Mouse (Mus musculus) heart, embryonic 13.5 days (tissue): ENCODE data around the gene Amot. TPM values are rescaled to one million over a fixed set of nuclear protein-coding genes. Genes with fewer than 3 reads are reported as not detected.

ENCODE experiments used
- ATAC-seq: fragments of 200-750 bp; cut with Nextera tagmentation; 2 replicates; pipeline ENCODE4 v1.8.0; 2017; ENCODE audit warnings: moderate TSS enrichment; ENCODE audit not compliant: insufficient number of reproducible peaks, low FRiP score, low TSS enrichment; ENCODE audit errors: extremely low read depth
- H3K27ac ChIP-seq: fragments of 300-500 bp; sonication (generic); replicated peaks from 2 replicates; pipeline ENCODE4 v1.5.1; 2015; ENCODE audit warnings: moderate library complexity, mild to moderate bottlenecking, inconsistent platforms
- H3K27me3 ChIP-seq: fragments of 300-500 bp; sonication (generic); replicated peaks from 2 replicates; pipeline ENCODE4 v1.6.1; 2015; ENCODE audit warnings: mild to moderate bottlenecking, inconsistent platforms
- H3K36me3 ChIP-seq: fragments of 300-500 bp; sonication (generic); 2 replicates; pipeline ENCODE4 v1.6.1; 2015; ENCODE audit warnings: mild to moderate bottlenecking, inconsistent platforms
- H3K4me1 ChIP-seq: fragments of 300-500 bp; sonication (generic); 2 replicates; pipeline ENCODE4 v1.6.1; 2015; ENCODE audit warnings: inconsistent platforms
- H3K4me2 ChIP-seq: fragments of 300-500 bp; sonication (generic); 2 replicates; pipeline ENCODE4 v1.6.1; 2015; ENCODE audit warnings: inconsistent platforms, mild to moderate bottlenecking, moderate library complexity
- H3K4me3 ChIP-seq: fragments of 300-500 bp; sonication (generic); 2 replicates; pipeline ENCODE4 v1.5.1; 2015; ENCODE audit warnings: moderate library complexity, mild to moderate bottlenecking, inconsistent platforms
- H3K9ac ChIP-seq: fragments of 300-500 bp; sonication (generic); 2 replicates; pipeline ENCODE4 v1.6.1; 2015; ENCODE audit warnings: inconsistent platforms, mild to moderate bottlenecking, moderate library complexity
- H3K9me3 ChIP-seq: fragments of 300-500 bp; sonication (generic); 2 replicates; pipeline ENCODE4 v1.6.1; 2016; ENCODE audit warnings: inconsistent platforms
- WGBS: fragments of 180-500 bp; shearing (Covaris S2); methylation state at CpG from one replicate; pipeline ENCODE4 v1.1.7; 2015; ENCODE audit warnings: mixed read lengths; 5-methylcytosine and 5-hydroxymethylcytosine counted together
- polyA plus RNA-seq: library from polyadenylated mRNA; unstranded; fragments of >200 nt; fragmentation: Nextera tagmentation; extraction: Ambion mirVana; gene quantifications from 2 replicates; pipeline ENCODE4 v1.2.1, GENCODE M21; 2015

Gene Amot
- polyA plus RNA-seq, 1 experiment from 2014 or later: 9.4 TPM

- Histone ChIP-seq H3K4me1 (no peaks in the 10 kb centered on the region), H3K27ac (no peak overlapping the region), H3K4me2 (no peak overlapping the region), H3K4me3 (no peak overlapping the region), H3K27me3 (no peaks in the 10 kb centered on the region), H3K9me3 (no peaks in the 10 kb centered on the region), H3K9ac (no peak overlapping the region), H3K36me3 (no peaks in the 10 kb centered on the region)
- 73% methylated on average over 5 of the region's 5 CpGs for WGBS
- ATAC-seq: no peak
These were observed 74.0 kb downstream of the Amot start for GRCm38 (mm10) chrX:145430836-145431570.

GRCm38 (mm10) chrX:145428811-145429210 is 76.2 kb downstream of the Amot start:
- ATAC-seq: no peak
- no peaks in the 10 kb centered on the region for H3K27me3 ChIP-seq
- 75% methylated on average over 1 of the region's 1 CpGs for WGBS
- H3K9ac ChIP-seq: no peak overlapping the region
- H3K4me3 ChIP-seq: no peak overlapping the region
- no peak overlapping the region for H3K4me2 ChIP-seq
- no peaks in the 10 kb centered on the region for H3K9me3 ChIP-seq
- no peak overlapping the region for H3K27ac ChIP-seq
- no peaks in the 10 kb centered on the region for H3K4me1 ChIP-seq
- H3K36me3 ChIP-seq: no peaks in the 10 kb centered on the region

- H3K36me3 ChIP-seq: no peaks in the 10 kb centered on the region
- no peak overlapping the region for H3K4me3 ChIP-seq
- H3K27ac ChIP-seq: no peak overlapping the region
- no peaks in the 10 kb centered on the region for H3K4me1 ChIP-seq
- whole genome bisulfite sequencing: 34% methylated on average over 2 of the region's 2 CpGs
- no peak for ATAC-seq
- no peak overlapping the region for H3K9ac ChIP-seq
- H3K27me3 ChIP-seq: no peaks in the 10 kb centered on the region
- no peak overlapping the region for H3K4me2 ChIP-seq
- no peaks in the 10 kb centered on the region for H3K9me3 ChIP-seq
These were observed 81.0 kb downstream of the Amot start for GRCm38 (mm10) chrX:145424026-145424425.

- H3K36me3 ChIP-seq: no peaks in the 10 kb centered on the region
- no peak overlapping the region for H3K4me2 ChIP-seq
- no peak overlapping the region for H3K4me3 ChIP-seq
- no peaks in the 10 kb centered on the region for H3K4me1 ChIP-seq
- no peaks in the 10 kb centered on the region for H3K9me3 ChIP-seq
- no peak overlapping the region for H3K27ac ChIP-seq
- 41% methylated on average over 1 of the region's 1 CpGs for WGBS
- no peaks in the 10 kb centered on the region for H3K27me3 ChIP-seq
- no peak overlapping the region for H3K9ac ChIP-seq
- ATAC-seq: no peak
These were observed 90.7 kb downstream of the Amot start for GRCm38 (mm10) chrX:145414319-145414718.

GRCm38 (mm10) chrX:145411425-145411824 is 93.6 kb downstream of the Amot start:
- 52% methylated on average over 6 of the region's 6 CpGs for WGBS
- ATAC-seq: no peak
- H3K27ac ChIP-seq: no peak overlapping the region
- no peak overlapping the region for H3K9ac ChIP-seq
- no peak overlapping the region for H3K4me2 ChIP-seq
- no peaks in the 10 kb centered on the region for H3K9me3 ChIP-seq
- H3K36me3 ChIP-seq: no peaks in the 10 kb centered on the region
- no peaks in the 10 kb centered on the region for H3K4me1 ChIP-seq
- no peaks in the 10 kb centered on the region for H3K27me3 ChIP-seq
- H3K4me3 ChIP-seq: no peak overlapping the region

GRCm38 (mm10) chrX:145406052-145406451 is 98.9 kb downstream of the Amot start:
- Histone ChIP-seq H3K9ac (no peak overlapping the region), H3K36me3 (no peaks in the 10 kb centered on the region), H3K4me2 (no peak overlapping the region), H3K27ac (no peak overlapping the region), H3K4me1 (no peaks in the 10 kb centered on the region), H3K4me3 (no peak overlapping the region), H3K9me3 (no peaks in the 10 kb centered on the region), H3K27me3 (no peaks in the 10 kb centered on the region)
- WGBS: 26% methylated on average over 4 of the region's 4 CpGs
- ATAC-seq: no peak

- Histone ChIP-seq H3K4me1 (no peaks in the 10 kb centered on the region), H3K27me3 (no peaks in the 10 kb centered on the region), H3K36me3 (no peaks in the 10 kb centered on the region), H3K4me2 (no peak overlapping the region), H3K4me3 (no peak overlapping the region), H3K27ac (no peak overlapping the region), H3K9me3 (no peaks in the 10 kb centered on the region), H3K9ac (no peak overlapping the region)
- no peak for ATAC-seq
- WGBS: 46% methylated on average over 3 of the region's 3 CpGs
These were observed 103.1 kb downstream of the Amot start for GRCm38 (mm10) chrX:145401926-145402325.

GRCm38 (mm10) chrX:145399236-145399635 is 105.7 kb downstream of the Amot start:
- 9% methylated on average over 1 of the region's 1 CpGs for WGBS
- no peaks in the 10 kb centered on the region for H3K36me3 ChIP-seq
- no peaks in the 10 kb centered on the region for H3K4me1 ChIP-seq
- ATAC-seq: no peak
- no peaks in the 10 kb centered on the region for H3K9me3 ChIP-seq
- no peak overlapping the region for H3K9ac ChIP-seq
- H3K27ac ChIP-seq: no peak overlapping the region
- no peaks in the 10 kb centered on the region for H3K27me3 ChIP-seq
- H3K4me2 ChIP-seq: no peak overlapping the region
- H3K4me3 ChIP-seq: no peak overlapping the region

Other genes with a start within 250 kb of the Amot start
- 0.27 TPM in 1 of 2 replicates, not detected in the other for gene Lhfpl1, start 156.1 kb downstream of the Amot start, polyA plus RNA-seq